Mouse (Mus musculus) liver, embryonic 14.5 days (tissue): ENCODE data around the gene Rab5b. TPM values are rescaled to one million over a fixed set of nuclear protein-coding genes. Genes with fewer than 3 reads are reported as not detected.

Experiments used
- ATAC-seq: fragments of 200-750 bp; cut with Nextera tagmentation; 2 replicates; pipeline ENCODE4 v1.8.0; 2017; ENCODE audit warnings: moderate number of reproducible peaks, mild to moderate bottlenecking, moderate library complexity; ENCODE audit not compliant: insufficient read depth
- DNase-seq, 3 experiments: peaks; one replicate each; pipeline ENCODE4 v3.0.0-alpha.2; 2012 to 2013; ENCODE audit warnings: low read depth in 3 of 3, low spot score in 3 of 3
- H3K27ac ChIP-seq: fragments of 300-500 bp; sonication (generic); 2 replicates; pipeline ENCODE4 v1.5.1; 2014; ENCODE audit warnings: moderate library complexity, mild to moderate bottlenecking, control low read depth, inconsistent platforms
- H3K27me3 ChIP-seq: fragments of 300-500 bp; sonication (generic); 2 replicates; pipeline ENCODE4 v1.6.1; 2014; ENCODE audit warnings: mild to moderate bottlenecking, low read length, moderate library complexity; ENCODE audit not compliant: control insufficient read depth, insufficient read depth
- H3K36me3 ChIP-seq: fragments of 300-500 bp; sonication (generic); replicated peaks from 2 replicates; pipeline ENCODE4 v1.6.1; 2014; ENCODE audit warnings: low read depth; ENCODE audit not compliant: control insufficient read depth, insufficient read depth
- H3K4me1 ChIP-seq, 2 experiments: fragments of 200-500 bp in 1 of 2; fragments of 300-500 bp in 1 of 2; sonication (generic) in 1 of 2; replicated peaks; 2 replicates each; pipeline ENCODE4 v1.6.1; 2012 to 2014; ENCODE audit warnings: antibody characterized with exemption in 1 of 2, inconsistent platforms in 1 of 2, low read length in 1 of 2; ENCODE audit not compliant: control insufficient read depth in 2 of 2, insufficient read depth in 2 of 2
- H3K4me2 ChIP-seq: fragments of 300-500 bp; sonication (generic); 2 replicates; pipeline ENCODE4 v1.6.1; 2014; ENCODE audit warnings: low read depth, mild to moderate bottlenecking, control low read depth, moderate library complexity
- H3K4me3 ChIP-seq, 2 experiments: fragments of 200-500 bp in 1 of 2; fragments of 300-500 bp in 1 of 2; sonication (generic) in 1 of 2; 2 replicates each; pipeline ENCODE4 v1.5.1; 2012 to 2014; ENCODE audit warnings: low read depth in 2 of 2, low read length in 2 of 2, mild to moderate bottlenecking in 2 of 2, control low read depth in 1 of 2, inconsistent platforms in 1 of 2, moderate library complexity in 1 of 2; ENCODE audit not compliant: insufficient read depth in 1 of 2
- H3K9ac ChIP-seq: fragments of 300-500 bp; sonication (generic); replicated peaks from 2 replicates; pipeline ENCODE4 v1.6.1; 2014; ENCODE audit warnings: mild to moderate bottlenecking, control low read depth, moderate library complexity
- H3K9me3 ChIP-seq: fragments of 300-500 bp; sonication (generic); 2 replicates; pipeline ENCODE4 v1.6.1; 2016; ENCODE audit warnings: low read length, mixed read lengths; ENCODE audit not compliant: control insufficient read depth
- CTCF ChIP-seq: IDR thresholded peaks from 2 replicates; pipeline ENCODE4 v1.5.1; 2016; ENCODE audit warnings: antibody characterized with exemption, low read depth, control low read depth
- EP300 ChIP-seq: IDR thresholded peaks from 2 replicates; pipeline ENCODE4 v1.6.1; 2016; ENCODE audit warnings: antibody characterized with exemption, low read depth
- WGBS: fragments of 180-500 bp; shearing (Covaris S2); extraction: QIAGEN DNeasy Blood & Tissue Kit; methylation state at CpG from one replicate; pipeline ENCODE4 v1.1.7; 2014; ENCODE audit not compliant: insufficient replicate concordance; 5-methylcytosine and 5-hydroxymethylcytosine counted together
- polyA plus RNA-seq, 2 experiments: library from polyadenylated mRNA; depleted of rRNA in 1 of 2; stranded (reverse) in 1 of 2; unstranded in 1 of 2; fragments of >200 nt; fragmentation: Nextera tagmentation in 1 of 2; extraction: Ambion mirVana in 1 of 2; gene quantifications; 2 replicates each; pipeline versions ENCODE4 v1.2.1 to v1.2.3; 2012 to 2014

Rab5b gene
- polyA plus RNA-seq, 2 experiments = 19.3 to 24.5 TPM

DNA sequence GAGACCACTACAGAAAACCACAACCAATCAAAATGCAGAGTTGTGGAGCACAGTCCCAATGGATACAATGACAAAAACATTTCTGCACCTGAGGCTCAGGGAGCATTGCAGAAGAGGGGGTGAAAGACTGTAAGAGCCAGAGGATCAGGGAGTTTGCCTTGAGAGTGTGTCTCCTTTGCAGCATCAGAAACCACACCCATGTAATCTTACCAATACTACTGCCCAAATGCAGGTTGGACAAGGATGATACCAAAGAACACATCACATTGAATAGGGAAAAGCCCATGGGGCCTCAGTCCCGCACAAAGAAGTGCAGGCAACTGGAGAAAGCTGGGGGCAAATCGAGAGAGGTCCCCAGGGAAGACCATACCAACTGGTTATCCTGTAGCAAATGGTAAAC lies 66.3 kb downstream of the Rab5b start:
- peak; percentile 56 for ATAC-seq
- H3K27ac ChIP-seq = peak overlapping the region; percentile 70
- peak overlapping the region; percentile 58 for H3K4me2 ChIP-seq
- no peaks in the 10 kb centered on the region for H3K27me3 ChIP-seq
- H3K36me3 ChIP-seq = peaks cover 9% of the 10 kb centered on the region
- TF ChIP-seq EP300 (peak; percentile 82), CTCF (no peak)
- no peaks in the 10 kb centered on the region for H3K9me3 ChIP-seq
- H3K4me1 ChIP-seq = peaks cover 52 to 54% of the 10 kb centered on the region in 2 experiments
- H3K9ac ChIP-seq = peak overlapping the region; percentile 31; the same call in 1 of the 2 replicates
- DNase-seq = peak; percentile 60 to 64 (median 62)
- WGBS = 22% methylated on average over 2 of the region's 2 CpGs
- no peak overlapping the region for H3K4me3 ChIP-seq

DNA sequence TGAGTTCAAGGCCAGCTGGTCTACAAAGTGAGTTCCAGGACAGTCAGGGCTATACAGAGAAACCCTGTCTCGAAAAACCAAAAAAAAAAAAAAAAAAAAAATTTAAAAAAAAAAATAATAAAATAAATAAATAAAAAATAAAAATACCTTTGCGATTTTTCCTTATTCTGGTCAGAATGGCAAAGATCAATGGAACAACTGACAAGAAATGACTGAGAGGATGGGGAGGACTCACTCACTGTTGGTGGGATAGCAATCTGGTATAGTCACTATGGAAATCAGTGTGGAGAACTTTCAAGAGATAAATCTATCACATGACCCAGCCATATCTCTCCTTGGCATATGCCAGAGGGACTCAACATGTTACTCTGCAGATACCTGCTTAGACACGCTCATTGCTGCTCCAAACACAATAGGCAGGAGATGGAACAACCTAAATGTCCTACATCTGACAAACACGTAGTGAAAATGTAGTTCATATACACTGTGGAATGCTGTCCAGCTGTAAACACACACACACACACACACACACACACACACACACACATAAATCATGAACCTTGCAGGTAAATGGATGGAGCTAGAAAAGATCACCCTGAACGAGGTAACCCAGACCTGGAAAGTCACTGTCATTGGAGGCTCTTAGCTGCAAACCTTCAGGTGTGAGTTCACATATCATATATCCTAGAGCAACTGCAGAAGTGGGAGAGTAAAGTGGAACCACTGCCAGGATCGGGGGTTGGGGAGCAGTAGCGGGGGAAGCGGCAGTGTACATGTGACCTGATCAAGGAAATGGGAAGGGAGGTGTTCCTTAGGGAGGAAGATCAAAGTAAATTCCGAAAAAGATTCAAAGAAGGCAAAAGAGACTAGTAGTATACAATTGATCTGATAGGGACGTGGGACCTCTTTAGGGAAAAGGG lies 68.4 kb downstream of the Rab5b start:
- Histone ChIP-seq H3K9me3 (no peaks in the 10 kb centered on the region), H3K27ac (no peak overlapping the region; the same call in 1 of the 2 replicates), H3K9ac (no peak overlapping the region), H3K36me3 (peaks cover 25% of the 10 kb centered on the region), H3K4me3 (no peak overlapping the region), H3K27me3 (no peaks in the 10 kb centered on the region), H3K4me1 (peaks cover 44 to 46% of the 10 kb centered on the region in 2 experiments), H3K4me2 (no peak overlapping the region)
- peak; percentile 21 for ATAC-seq
- peak; percentile 56 to 66 (median 60) for DNase-seq
- 55% methylated on average over 10 of the region's 10 CpGs for WGBS
- TF ChIP-seq EP300 (peak; percentile 82), CTCF (no peak)

Other genes starting within 250 kb of the Rab5b start
- gene Smarcc2, start 237.0 kb downstream of the Rab5b start, polyA plus RNA-seq (2012; rRNA removed) = 23.2 and 29.8 TPM in 2 replicates
- 27.7 and 32.8 TPM in 2 replicates for gene Smarcc2, start 237.0 kb downstream of the Rab5b start, polyA plus RNA-seq (2014; fragmentation: Nextera tagmentation; extraction: Ambion mirVana)
- gene Myl6, start 202.1 kb downstream of the Rab5b start, polyA plus RNA-seq (2012; rRNA removed) = 429 and 654 TPM in 2 replicates
- gene Myl6, start 202.1 kb downstream of the Rab5b start, polyA plus RNA-seq (2014; fragmentation: Nextera tagmentation; extraction: Ambion mirVana) = 490 and 506 TPM in 2 replicates
- 1.2 and 1.5 TPM in 2 replicates for gene Myl6b, start 197.6 kb downstream of the Rab5b start, polyA plus RNA-seq (2012; rRNA removed)
- gene Myl6b, start 197.6 kb downstream of the Rab5b start, polyA plus RNA-seq (2014; fragmentation: Nextera tagmentation; extraction: Ambion mirVana) = 0.72 and 1.3 TPM in 2 replicates
- gene Esyt1, start 170.4 kb downstream of the Rab5b start, polyA plus RNA-seq (2012; rRNA removed) = 9.4 and 10.3 TPM in 2 replicates
- 7.0 and 7.8 TPM in 2 replicates for gene Esyt1, start 170.4 kb downstream of the Rab5b start, polyA plus RNA-seq (2014; fragmentation: Nextera tagmentation; extraction: Ambion mirVana)
- gene Zc3h10, start 148.5 kb downstream of the Rab5b start, polyA plus RNA-seq (2012; rRNA removed) = 3.3 and 4.0 TPM in 2 replicates
- 4.3 and 5.3 TPM in 2 replicates for gene Zc3h10, start 148.5 kb downstream of the Rab5b start, polyA plus RNA-seq (2014; fragmentation: Nextera tagmentation; extraction: Ambion mirVana)
- 1,053 and 2,546 TPM in 2 replicates for gene Rpl41, start 147.0 kb downstream of the Rab5b start, polyA plus RNA-seq (2012; rRNA removed)
- gene Rpl41, start 147.0 kb downstream of the Rab5b start, polyA plus RNA-seq (2014; fragmentation: Nextera tagmentation; extraction: Ambion mirVana) = 3,181 and 3,454 TPM in 2 replicates
- 57.6 and 113 TPM in 2 replicates for gene Pa2g4, start 130.3 kb downstream of the Rab5b start, polyA plus RNA-seq (2012; rRNA removed)
- gene Pa2g4, start 130.3 kb downstream of the Rab5b start, polyA plus RNA-seq (2014; fragmentation: Nextera tagmentation; extraction: Ambion mirVana) = 163 and 172 TPM in 2 replicates
- 1.3 and 1.4 TPM in 2 replicates for gene Erbb3, start 106.6 kb downstream of the Rab5b start, polyA plus RNA-seq (2012; rRNA removed)
- 1.1 and 1.5 TPM in 2 replicates for gene Erbb3, start 106.6 kb downstream of the Rab5b start, polyA plus RNA-seq (2014; fragmentation: Nextera tagmentation; extraction: Ambion mirVana)
- gene Rps26, start 69.5 kb downstream of the Rab5b start, polyA plus RNA-seq (2012; rRNA removed) = 867 and 921 TPM in 2 replicates
- 643 and 646 TPM in 2 replicates for gene Rps26, start 69.5 kb downstream of the Rab5b start, polyA plus RNA-seq (2014; fragmentation: Nextera tagmentation; extraction: Ambion mirVana)
- gene Ikzf4, start 50.3 kb downstream of the Rab5b start, polyA plus RNA-seq (2012; rRNA removed) = 0.13 and 0.18 TPM in 2 replicates
- gene Ikzf4, start 50.3 kb downstream of the Rab5b start, polyA plus RNA-seq (2014; fragmentation: Nextera tagmentation; extraction: Ambion mirVana) = 0.05 TPM in 1 of 2 replicates, not detected in the other
- 8.1 and 8.6 TPM in 2 replicates for gene Suox, start 22.2 kb downstream of the Rab5b start, polyA plus RNA-seq (2012; rRNA removed)
- gene Suox, start 22.2 kb downstream of the Rab5b start, polyA plus RNA-seq (2014; fragmentation: Nextera tagmentation; extraction: Ambion mirVana) = 7.6 and 9.9 TPM in 2 replicates
- 0.27 and 0.31 TPM in 2 replicates for gene Pmel, start 7.9 kb upstream of the Rab5b start, polyA plus RNA-seq (2012; rRNA removed)
- gene Pmel, start 7.9 kb upstream of the Rab5b start, polyA plus RNA-seq (2014; fragmentation: Nextera tagmentation; extraction: Ambion mirVana) = 0.20 and 0.50 TPM in 2 replicates
- gene Cdk2, start 8.8 kb upstream of the Rab5b start, polyA plus RNA-seq (2012; rRNA removed) = 38.8 and 40.7 TPM in 2 replicates
- gene Cdk2, start 8.8 kb upstream of the Rab5b start, polyA plus RNA-seq (2014; fragmentation: Nextera tagmentation; extraction: Ambion mirVana) = 51.8 and 56.6 TPM in 2 replicates
- 1.4 and 1.6 TPM in 2 replicates for gene Dgka, start 48.6 kb upstream of the Rab5b start, polyA plus RNA-seq (2012; rRNA removed)
- gene Dgka, start 48.6 kb upstream of the Rab5b start, polyA plus RNA-seq (2014; fragmentation: Nextera tagmentation; extraction: Ambion mirVana) = 2.0 and 2.1 TPM in 2 replicates
- 14.2 and 19.5 TPM in 2 replicates for gene Pym1, start 51.6 kb upstream of the Rab5b start, polyA plus RNA-seq (2012; rRNA removed)
- gene Pym1, start 51.6 kb upstream of the Rab5b start, polyA plus RNA-seq (2014; fragmentation: Nextera tagmentation; extraction: Ambion mirVana) = 12.4 and 15.3 TPM in 2 replicates
- 8.0 and 9.5 TPM in 2 replicates for gene Mmp19, start 94.6 kb upstream of the Rab5b start, polyA plus RNA-seq (2012; rRNA removed)
- 8.3 and 8.9 TPM in 2 replicates for gene Mmp19, start 94.6 kb upstream of the Rab5b start, polyA plus RNA-seq (2014; fragmentation: Nextera tagmentation; extraction: Ambion mirVana)
- gene Dnajc14, start 107.8 kb upstream of the Rab5b start, polyA plus RNA-seq (2012; rRNA removed) = 4.2 and 6.0 TPM in 2 replicates
- 10.7 and 12.3 TPM in 2 replicates for gene Dnajc14, start 107.8 kb upstream of the Rab5b start, polyA plus RNA-seq (2014; fragmentation: Nextera tagmentation; extraction: Ambion mirVana)
- 2.1 and 2.9 TPM in 2 replicates for gene Tmem198b, start 108.1 kb upstream of the Rab5b start, polyA plus RNA-seq (2012; rRNA removed)
- 0.99 and 1.5 TPM in 2 replicates for gene Tmem198b, start 108.1 kb upstream of the Rab5b start, polyA plus RNA-seq (2014; fragmentation: Nextera tagmentation; extraction: Ambion mirVana)
- 27.1 and 61.2 TPM in 2 replicates for gene Sarnp, start 121.1 kb upstream of the Rab5b start, polyA plus RNA-seq (2012; rRNA removed)
- 122 and 125 TPM in 2 replicates for gene Sarnp, start 121.1 kb upstream of the Rab5b start, polyA plus RNA-seq (2014; fragmentation: Nextera tagmentation; extraction: Ambion mirVana)
- gene Ormdl2, start 125.4 kb upstream of the Rab5b start, polyA plus RNA-seq (2012; rRNA removed) = 43.1 and 47.8 TPM in 2 replicates
- 80.5 and 83.5 TPM in 2 replicates for gene Ormdl2, start 125.4 kb upstream of the Rab5b start, polyA plus RNA-seq (2014; fragmentation: Nextera tagmentation; extraction: Ambion mirVana)
- gene Gdf11, start 195.5 kb upstream of the Rab5b start, polyA plus RNA-seq (2012; rRNA removed) = 0.32 and 0.36 TPM in 2 replicates
- gene Gdf11, start 195.5 kb upstream of the Rab5b start, polyA plus RNA-seq (2014; fragmentation: Nextera tagmentation; extraction: Ambion mirVana) = 0.16 and 0.23 TPM in 2 replicates
- gene Cd63, start 204.7 kb upstream of the Rab5b start, polyA plus RNA-seq (2012; rRNA removed) = 22.5 and 29.6 TPM in 2 replicates
- gene Cd63, start 204.7 kb upstream of the Rab5b start, polyA plus RNA-seq (2014; fragmentation: Nextera tagmentation; extraction: Ambion mirVana) = 73.0 and 85.0 TPM in 2 replicates
- 12.1 and 12.3 TPM in 2 replicates for gene Rdh5, start 226.6 kb upstream of the Rab5b start, polyA plus RNA-seq (2012; rRNA removed)
- gene Rdh5, start 226.6 kb upstream of the Rab5b start, polyA plus RNA-seq (2014; fragmentation: Nextera tagmentation; extraction: Ambion mirVana) = 13.6 and 15.8 TPM in 2 replicates
- gene Bloc1s1, start 227.8 kb upstream of the Rab5b start, polyA plus RNA-seq (2012; rRNA removed) = 67.2 and 95.9 TPM in 2 replicates
- gene Bloc1s1, start 227.8 kb upstream of the Rab5b start, polyA plus RNA-seq (2014; fragmentation: Nextera tagmentation; extraction: Ambion mirVana) = 99.2 and 99.8 TPM in 2 replicates
- 0.09 and 0.19 TPM in 2 replicates for gene Itga7, start 237.6 kb upstream of the Rab5b start, polyA plus RNA-seq (2012; rRNA removed)
- gene Itga7, start 237.6 kb upstream of the Rab5b start, polyA plus RNA-seq (2014; fragmentation: Nextera tagmentation; extraction: Ambion mirVana) = 0.04 and 0.15 TPM in 2 replicates